Mouse (Mus musculus) layer of hippocampus, postnatal 14 days (tissue): ENCODE data around the gene Gpr18. TPM values are rescaled to one million over a fixed set of nuclear protein-coding genes. Genes with fewer than 3 reads are reported as not detected.
"Not testable (repeated sequence)": the region's sequence is repeated elsewhere in the genome, so short reads cannot be mapped to it uniquely, and the experiment has no call there.

Experiments
- DNase-seq, 2 experiments: peaks; one replicate each; pipeline ENCODE4 v3.0.0; 2021 to 2022; ENCODE audit warnings: low spot score in 2 of 2, mixed read lengths in 1 of 2
- total RNA-seq, 2 experiments: library from RNA; stranded (reverse); gene quantifications; 2 replicates each; pipeline ENCODE4 v1.2.3; 2021

Gpr18 gene
- total RNA-seq, 2 experiments from 2014 or later: not detected

DNA sequence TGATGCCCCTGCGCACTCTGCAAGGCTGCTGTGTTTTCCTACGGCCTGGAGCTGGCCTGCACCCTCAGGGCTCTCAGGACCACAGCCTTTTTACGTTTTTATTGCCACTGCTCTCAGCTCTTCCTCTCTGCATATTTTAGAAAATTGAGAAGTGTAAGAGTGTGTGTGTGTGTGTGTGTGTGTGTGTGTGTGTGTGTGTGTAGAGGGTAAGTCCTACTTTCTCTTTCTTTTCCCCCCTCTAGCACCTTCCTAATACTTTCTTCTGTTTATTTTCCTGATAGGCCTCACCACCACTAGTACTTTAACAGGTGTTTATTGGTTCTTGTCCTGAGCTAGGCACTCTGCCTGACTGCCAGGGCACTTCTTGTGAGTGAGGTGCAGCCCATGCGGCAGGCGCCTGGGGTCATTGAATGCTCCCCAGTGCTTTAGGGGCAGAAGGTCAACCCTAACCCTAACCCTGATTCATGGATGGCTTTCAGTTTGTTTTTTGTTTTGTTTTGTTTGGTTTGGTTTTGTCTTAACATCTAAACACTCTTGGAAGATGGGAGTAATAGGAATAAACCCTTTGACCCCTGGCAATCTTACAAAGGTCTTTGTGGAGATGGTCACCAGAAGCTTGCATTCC, 21.0 kb downstream of the Gpr18 start:
- DNase-seq: no peak

DNA sequence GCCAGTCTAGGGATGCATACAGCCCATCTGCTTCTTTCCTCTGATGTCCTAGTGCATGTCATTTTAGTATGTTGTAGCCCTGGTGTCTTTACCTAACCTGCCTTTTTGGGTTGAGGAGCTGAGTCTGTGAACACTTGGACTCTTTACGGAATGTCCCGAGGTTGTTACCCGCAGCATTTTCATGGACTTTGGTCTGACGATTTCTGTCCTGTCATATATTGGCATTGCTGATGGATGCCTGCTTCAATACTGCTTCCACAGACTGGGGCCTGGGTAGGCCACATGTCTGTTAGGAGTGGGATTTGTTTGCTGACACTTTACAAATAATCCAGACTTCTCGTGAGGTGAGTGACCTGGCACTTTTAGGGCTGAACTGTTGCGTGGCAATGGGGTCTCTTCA, 21.8 kb downstream of the Gpr18 start:
- DNase-seq: no peak

DNA sequence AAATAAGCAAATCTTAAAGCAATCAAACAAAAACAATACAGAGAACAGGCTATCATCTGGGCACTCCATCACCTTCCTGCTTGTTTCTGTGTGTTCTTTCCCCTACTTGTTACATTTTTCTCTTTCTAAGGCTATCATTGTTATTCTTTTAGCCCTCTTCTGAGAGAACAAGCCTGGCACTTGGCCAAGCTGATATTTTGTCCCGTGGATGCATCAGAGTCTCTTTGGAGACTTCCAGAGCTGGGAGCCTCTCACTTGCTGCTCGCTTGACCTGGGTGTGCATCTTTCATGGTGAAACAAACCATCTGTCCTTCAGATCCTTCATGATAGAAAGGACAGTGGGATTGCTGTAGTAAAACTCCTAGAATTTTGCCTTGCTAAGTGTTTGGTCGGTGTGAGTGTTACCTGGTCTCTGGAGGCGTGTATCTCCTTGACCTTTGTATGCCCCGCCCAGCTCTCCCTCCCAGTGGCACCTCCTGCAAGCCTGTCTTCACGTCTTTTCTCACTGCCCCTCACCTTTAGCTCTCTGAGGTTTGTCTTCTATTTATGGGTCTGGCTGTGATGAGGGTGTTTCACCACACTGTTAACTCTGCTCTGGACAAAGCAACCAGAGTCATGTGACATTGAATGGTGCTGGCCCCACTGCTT, 31.3 kb downstream of the Gpr18 start:
- DNase-seq: no peak

DNA sequence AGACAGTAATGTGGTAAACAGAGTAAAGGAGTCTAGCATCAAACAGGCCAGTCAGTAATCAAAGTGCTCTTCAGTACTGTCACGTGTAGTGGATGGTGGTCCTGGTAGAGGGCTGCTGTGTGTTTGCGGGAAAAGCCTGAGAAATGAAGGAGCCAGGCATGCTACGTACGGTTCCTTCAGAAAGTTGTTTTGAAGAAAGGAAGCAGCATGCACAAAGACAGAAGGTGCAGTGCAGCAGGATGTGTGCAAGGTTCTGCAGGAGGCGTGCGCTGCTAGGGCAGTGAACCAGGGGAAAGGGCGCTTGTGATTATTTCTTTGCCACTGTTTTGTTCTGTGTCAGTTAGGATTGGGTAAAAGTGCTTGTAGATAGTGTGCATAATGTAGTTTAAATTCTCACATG, 34.4 kb downstream of the Gpr18 start:
- no peak for DNase-seq

DNA sequence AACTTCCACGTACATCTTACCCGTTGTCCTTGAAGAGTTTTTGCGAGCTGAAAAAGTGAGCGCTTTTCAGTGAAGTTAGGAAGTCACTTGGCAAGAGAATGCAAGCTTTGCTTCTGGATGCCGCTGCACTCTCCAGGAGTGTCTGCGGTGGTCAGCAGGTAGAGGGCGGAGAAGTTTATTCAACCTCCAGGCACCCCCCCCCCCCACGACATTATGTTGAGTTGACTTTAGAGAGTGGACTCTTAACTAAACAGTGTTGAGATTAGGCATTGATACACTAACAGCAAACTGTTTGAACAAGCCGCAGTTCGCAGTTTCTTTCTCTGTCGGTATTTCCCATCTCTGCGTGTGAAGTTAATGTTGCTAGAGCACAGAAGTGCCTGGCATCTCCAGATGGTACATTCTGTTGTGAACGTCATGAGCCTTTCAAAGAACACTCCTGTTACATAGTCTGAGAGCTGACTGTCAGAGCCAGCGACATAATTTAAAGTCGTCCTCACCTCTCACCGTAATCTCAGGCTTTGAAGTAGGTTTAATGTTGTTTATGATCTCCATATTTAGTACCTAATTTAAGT, 36.2 kb downstream of the Gpr18 start:
- DNase-seq: peak; percentile 16 to 63

DNA sequence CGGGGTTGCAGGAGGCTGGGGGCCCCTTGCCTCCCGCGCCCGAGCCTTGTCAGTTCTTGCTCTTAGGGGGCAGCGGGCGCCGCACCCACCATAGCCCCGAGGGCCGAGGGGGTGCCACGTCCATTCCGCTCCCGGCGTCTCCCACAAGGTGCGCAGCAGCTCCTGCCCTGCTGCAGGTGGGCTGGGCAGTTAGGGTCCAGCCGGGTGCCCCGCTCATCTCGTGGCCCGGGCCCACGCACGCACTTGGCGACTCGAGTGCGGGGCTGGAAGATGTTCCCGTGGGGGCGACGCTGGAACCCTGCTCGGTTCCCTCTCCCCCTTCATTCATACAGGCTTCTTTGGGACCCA, 36.7 kb downstream of the Gpr18 start:
- no peak for DNase-seq

DNA sequence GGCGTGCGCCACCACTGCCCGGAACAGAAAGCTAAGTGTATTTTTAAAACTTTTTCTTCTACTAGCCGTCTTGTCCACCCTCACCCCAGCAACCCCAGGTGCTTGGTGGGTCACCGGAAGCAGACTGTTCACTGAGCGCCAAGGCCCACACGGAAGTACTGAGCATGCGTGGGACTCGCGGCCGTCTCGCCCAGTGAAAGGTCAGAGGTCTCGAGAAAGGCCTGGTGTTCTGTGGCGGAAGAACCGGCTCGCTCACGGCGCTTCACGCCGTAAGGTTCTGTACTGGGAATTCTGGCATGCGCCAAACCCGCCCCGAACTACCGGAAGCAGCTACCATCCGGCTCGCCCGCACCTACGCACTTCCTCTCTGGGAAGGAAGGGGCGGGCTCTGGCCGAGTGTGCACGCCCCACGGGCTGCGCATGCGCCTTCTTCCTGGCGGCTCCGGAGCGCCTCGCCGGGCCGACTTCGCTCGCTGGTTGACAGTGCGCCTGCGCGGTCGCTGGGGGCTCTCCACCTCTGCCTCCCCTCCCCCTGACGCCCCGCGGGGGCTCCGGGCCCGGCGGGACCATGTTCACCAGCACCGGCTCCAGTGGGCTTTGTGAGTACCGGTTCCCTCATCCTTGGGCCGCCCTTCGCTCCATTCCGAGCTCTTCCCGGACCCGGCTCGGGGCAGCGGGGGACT, 37.3 kb downstream of the Gpr18 start, which contains the start of gene Ubac2:
Ubac2 (plus strand) TSS at position 445 of the 683 bp plus-strand sequence.
- peak; percentile 98 to 99 for DNase-seq

DNA sequence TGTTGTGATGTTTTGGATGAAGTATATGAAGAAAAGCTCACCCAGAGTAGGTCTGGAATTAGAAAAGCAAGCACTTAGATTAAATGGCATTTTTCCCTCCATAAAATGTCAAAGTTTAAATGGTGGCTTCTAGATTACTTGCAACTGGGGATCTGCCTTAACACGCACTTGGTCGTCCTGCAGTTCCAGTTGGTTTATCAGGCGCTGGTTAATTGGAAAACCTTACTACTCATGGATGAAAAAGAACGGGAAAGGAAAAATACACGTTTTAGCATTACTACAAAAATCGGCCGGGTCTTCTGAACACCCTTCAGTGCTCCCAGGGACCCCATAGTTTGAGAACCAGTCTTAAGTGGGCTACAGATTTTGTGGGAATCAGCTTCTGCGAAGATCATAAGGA, 37.9 kb downstream of the Gpr18 start:
- DNase-seq: no peak

DNA sequence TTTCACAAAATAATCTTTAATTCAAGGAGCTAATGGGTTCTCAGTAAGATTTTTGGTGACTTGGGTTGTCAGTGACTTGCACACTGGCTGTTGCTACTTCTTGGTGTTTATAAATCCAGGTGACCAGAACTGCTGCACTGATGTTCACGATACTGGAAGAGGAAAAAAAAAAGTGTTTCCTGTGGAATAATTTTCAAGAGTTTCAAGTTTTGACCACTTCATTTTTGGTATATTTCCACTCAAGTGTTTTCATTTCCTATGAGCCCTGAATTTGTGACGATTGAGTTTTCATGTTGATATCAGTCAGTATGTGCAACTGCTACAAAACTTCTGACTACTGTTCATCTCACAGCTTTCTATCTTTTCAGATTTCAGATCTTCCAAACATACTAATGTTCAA, 38.7 kb downstream of the Gpr18 start:
- DNase-seq: no peak

DNA sequence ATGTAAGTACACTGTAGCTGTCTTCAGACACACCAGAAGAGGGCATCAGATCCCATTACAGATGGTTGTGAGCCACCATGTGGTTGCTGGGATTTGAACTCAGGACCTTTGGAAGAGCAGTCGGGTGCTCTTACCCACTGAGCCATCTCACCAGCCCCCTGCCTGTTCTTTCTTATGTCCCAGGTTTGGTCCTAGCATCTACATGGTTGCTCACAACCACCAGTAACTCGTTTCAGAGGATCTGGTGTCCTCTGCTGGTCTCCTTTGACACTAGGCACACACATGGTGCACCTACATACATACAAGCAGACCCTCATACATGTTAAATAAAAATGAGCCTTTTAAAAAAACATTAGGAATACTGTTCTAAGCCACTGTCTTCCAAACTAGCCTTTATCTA, 39.4 kb downstream of the Gpr18 start:
- not testable (repeated sequence) for DNase-seq

DNA sequence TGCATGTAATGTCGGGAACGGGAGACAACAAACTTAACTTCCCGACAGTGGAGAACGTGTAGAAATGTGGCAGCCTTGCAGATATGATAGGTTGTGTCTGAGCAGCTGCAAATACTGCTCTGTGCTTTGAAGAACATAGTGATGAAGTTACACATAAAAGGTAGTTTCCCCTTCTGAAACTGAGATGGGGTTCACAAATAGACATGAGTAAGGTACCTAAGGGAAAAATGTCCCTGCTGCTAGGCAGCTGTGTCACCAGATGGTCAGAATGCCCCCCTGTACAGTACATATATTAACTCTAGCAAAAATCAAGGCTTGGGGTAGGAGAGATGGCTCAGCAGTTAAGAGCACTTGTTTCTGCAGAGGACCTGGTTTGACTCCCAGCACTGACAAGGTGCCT, 41.9 kb downstream of the Gpr18 start:
- DNase-seq: no peak

DNA sequence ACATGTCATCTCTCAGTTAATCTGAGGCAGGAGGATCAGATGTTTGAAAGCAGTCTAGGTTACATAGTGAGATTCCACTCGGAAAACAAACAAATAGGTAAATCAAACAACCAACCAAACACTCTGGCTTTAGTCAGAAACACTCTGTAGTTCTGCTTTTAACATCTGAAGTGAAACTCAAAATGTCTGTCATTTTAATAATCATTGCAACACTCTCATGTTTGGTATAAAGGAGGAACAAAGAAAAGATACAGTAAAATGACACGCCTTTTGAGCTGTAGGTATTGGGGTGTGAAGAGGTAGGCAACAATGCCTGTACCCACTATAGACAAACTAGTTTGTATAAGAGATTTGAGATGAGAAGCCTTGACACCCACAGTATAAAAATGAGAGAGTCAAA, 42.4 kb downstream of the Gpr18 start:
- no peak for DNase-seq

DNA sequence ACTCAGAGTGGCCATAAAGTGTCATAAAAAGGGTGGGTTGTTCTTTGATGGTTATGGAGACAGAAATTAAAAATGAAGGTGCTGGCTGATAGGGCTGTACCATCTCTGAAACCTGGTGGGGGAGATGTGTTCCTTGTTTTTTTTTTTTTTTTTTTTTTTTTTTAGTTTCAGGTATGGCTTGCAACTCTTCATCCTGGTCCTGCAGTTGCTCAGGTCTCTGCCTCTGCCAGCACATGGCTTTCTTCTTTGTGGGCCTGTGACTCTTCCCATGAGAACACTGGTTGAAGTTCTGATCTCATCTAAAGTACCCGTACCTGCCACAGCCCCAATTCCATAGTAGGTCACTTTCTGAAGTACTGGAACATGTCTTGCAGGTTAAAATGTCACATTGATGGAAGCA, 42.8 kb downstream of the Gpr18 start:
- no peak for DNase-seq

DNA sequence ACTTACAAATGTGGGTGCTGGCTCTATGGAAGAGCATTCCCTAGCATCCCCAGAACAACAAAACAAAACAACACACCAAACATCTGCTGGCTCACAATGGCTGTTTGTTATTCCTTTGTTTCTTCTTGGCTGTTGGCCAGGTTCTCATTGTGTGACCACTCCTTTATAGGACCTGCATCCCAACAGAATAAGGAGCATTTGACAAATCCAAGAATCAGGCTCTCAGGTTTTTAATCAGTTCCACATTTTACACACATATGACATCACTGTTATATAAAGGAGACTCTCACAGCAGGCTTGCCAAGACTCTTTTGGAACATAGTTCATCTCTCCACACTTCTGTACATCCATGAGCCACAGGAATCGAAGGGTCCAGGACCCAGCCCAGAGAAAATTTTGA, 46.5 kb downstream of the Gpr18 start:
- DNase-seq: no peak

DNA sequence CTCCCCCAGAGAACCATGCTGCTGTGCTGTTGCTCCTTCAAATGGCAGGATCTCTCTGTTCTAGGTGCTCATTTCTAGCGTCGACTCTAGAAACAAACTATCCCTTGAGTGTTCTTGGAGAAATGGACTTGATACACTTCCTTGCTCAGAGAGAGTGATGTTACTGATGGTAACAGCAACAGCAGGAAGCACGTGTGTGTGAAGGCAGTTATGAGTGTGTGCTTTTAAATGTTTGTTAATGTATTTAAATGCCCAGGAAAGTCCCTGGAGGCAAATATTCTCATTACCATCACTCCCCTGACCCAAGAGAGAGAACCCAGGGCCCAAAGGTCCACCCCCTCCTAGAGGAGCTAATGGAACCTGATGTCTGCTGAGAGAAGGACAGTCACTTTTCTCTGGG, 49.0 kb downstream of the Gpr18 start:
- DNase-seq: no peak

DNA sequence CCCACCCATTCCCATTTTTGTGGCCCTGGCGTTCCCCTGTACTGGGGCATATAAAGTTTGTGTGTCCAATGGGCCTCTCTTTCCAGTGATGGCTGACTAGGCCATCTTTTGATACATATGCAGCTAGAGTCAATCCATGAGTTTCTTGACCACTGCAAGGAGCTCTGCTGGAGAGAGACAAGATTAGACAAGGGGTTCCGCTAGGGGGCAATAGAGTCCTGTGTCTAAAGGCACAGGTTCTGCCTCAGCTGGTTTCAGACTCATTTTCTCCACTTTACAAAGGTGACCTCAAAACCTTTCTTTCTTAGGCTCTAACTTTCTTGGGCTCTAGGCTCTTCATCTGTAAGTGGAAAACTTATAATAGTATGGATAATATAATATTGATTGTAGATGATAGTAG, 50.4 kb downstream of the Gpr18 start:
- DNase-seq: peak; percentile 31 to 58

Other genes starting within 250 kb of the Gpr18 start
- 100 to 1,000 TPM; 256 to 267 TPM for gene Dock9, start 117.9 kb downstream of the Gpr18 start, total RNA-seq
- 10 to 100 TPM; 48.9 to 49.7 TPM for gene Ubac2, start 37.2 kb downstream of the Gpr18 start, total RNA-seq
- under 1 TPM; 0.76 to 0.88 TPM for gene Gpr183, start 49.4 kb upstream of the Gpr18 start, total RNA-seq
- gene Timm8a2, start 118.9 kb upstream of the Gpr18 start, total RNA-seq: not detected
- gene Tm9sf2, start 191.3 kb upstream of the Gpr18 start, total RNA-seq: 10 to 100 TPM; 88.0 to 88.3 TPM